Mouse (Mus musculus): ENCODE measurements around the gene C1qtnf3.

The C1qtnf3 gene

DNA sequence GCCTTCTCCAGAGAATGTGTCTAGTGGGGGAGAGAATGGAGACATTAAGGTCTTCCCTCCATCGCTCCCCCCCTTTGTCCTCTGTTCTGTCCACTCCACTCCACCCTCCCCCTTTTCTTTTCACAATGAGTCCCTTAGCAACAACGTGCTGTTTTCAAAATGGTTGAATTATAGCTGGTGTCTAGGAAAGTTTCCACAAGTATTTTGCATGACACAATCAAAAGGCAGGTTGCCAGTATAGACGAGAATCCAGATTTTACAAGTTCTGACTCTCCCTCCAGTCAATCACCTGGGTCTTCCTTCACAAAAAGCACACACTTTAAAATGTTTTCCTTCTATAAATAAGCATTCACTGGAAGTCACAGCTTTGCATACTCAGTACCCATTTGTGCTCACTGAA is 4.6 kb downstream of the C1qtnf3 start:
- no peak for DNase-seq (ENCODE audit: low read depth, low spot score)

DNA sequence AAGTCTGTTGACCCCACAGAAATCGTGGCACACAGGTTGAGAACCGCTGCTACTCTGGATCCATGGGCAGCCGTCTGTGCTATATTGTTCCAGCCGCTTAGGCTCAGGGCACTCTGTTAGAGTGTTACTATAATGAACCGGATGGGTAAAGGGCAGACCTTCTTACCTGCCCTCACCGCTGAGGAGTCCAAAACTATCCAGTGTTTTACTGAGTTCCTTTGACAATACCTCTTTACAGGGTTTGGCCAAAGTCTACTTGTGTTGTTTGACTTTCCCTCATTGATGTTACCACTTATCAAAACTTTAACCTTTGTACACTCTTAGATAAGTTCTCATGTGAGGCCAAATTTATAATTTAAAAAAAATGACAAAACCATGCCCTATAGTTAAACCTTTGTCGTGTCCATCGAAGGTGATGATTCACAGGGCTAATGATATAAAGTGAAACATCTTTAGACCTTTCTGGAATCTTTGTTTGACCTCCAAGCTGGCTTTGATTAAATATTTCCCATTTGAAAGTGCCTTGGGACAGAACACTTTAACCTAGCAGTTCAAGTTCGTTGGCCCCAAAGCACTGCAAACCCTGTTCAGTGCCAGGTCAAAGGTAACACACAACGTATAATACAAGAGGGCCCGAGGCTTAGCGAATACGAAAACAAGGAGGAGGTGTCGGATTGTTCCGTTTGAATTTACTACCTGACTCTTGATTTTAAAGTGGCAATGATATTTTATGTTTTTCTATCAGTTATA is 7.3 kb downstream of the C1qtnf3 start:
- no peak for DNase-seq (ENCODE audit: low read depth, low spot score)

DNA sequence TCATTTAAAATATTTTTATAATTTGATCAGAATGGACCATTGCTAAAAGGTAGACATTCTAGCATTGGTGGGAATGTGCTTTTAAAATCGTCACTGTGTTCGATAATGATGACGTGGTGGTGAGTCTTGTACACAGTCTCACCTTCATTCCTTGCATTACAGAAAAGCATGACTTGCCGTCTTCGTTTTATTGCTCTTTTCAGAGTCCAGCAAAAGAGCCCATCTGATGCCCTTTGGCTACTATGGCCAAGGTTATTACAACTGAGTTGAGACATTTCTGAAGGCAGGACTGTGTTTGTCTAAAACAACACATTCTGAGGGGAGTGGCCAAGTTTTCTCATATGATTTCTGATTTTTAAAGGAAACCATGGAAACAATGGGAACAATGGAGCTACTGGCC is 8.1 kb downstream of the C1qtnf3 start:
- no peak for DNase-seq (ENCODE audit: low read depth, low spot score)

DNA sequence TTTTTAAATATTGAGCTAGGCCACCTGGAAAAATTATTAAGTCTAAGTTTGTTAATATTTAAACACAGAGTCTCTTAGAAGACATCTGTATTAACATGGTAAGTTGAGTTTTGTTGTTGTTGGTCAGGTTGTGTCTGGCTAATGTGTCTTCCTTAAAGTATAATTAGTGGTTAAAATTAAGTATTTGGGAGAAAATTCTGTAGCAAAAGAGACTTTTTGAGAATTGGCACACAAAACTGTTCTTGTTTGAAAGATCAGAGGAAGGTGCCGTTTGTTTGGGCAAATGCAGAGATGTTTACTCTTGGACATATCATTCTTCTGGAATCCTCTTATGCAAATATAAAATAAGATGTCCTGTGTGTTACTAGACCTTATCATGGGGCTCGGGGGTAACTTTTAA is 10.5 kb downstream of the C1qtnf3 start:
- no peak for DNase-seq (ENCODE audit: low read depth, low spot score)

DNA sequence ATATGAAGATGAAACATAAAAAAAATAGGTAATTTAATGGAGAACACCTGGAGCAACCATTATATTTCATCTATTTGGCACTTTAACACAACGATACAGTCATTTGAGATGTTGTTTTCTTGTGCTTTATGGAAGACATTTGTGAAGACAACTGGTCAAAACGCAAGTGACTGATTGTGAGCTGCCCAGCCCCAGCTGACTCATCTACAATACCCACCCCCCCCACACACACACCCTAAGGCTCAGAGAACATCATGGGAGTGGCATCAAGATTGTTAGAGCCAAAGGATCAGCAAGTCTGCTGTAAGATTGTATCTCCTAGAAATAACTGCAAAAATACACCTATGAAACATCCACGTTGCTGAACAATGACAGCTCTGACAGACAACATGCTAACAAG is 17.3 kb downstream of the C1qtnf3 start:
- no peak for DNase-seq (ENCODE audit: low read depth, low spot score)

DNA sequence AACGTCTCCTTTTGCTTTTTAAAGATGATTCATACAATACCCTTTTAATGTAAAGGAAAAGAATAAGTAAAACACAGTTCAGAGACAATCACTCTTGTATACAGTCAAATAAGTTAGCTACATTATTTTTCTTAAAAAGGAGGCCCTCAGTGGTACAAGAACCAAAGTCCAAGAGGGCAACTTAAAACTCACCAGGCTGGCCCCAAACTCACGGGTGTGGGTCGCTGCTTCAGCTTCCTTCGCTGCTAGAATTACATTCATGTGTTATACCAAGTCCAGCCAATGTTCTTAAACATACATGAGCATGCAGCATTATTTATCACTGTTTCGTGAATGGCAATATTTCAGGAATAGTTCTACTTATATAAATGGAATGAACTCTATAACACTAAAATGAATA is 18.6 kb downstream of the C1qtnf3 start:
- DNase-seq (ENCODE audit: low read depth, low spot score): no peak

DNA sequence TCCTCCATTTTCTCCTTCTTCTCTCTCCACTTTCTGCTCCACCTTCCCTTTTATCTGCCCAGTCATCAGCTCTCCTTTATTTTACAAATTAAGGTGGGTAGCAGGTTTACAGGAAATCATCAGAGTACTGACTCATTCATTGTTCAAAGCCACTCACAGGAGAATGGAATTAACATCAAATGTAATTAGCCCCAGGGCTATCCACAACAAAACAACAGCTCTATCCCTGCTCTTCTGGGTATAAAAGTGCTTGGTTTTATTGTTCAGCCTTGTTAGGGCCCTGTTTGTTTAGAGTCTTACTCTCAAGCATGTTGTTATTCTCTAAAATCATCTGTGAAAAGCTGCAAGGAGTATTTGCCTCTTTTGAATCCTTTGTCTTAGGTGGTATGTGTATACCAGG is 25.0 kb downstream of the C1qtnf3 start:
- peak; percentile 81 for DNase-seq (ENCODE audit: low read depth, low spot score)

DNA sequence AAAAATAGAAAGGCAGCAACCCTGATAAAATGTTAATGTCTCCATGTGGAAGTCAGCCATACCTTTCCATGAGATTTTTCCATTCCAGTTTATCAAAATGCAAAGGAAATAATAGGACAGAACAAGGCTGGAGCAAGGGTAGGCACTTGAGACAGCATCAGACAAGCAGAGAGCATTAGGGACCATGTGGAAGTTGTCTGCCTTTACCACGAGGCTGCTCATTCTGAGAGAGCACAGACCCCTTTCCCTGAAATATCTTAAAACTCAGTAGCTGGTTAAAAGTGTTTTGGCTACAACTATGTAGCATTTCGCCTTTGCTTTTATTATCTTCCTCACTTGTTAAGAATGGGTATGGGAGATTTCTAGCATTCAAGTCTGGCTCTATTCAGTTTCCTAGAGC is 28.6 kb downstream of the C1qtnf3 start:
- DNase-seq (ENCODE audit: low read depth, low spot score): no peak

DNA sequence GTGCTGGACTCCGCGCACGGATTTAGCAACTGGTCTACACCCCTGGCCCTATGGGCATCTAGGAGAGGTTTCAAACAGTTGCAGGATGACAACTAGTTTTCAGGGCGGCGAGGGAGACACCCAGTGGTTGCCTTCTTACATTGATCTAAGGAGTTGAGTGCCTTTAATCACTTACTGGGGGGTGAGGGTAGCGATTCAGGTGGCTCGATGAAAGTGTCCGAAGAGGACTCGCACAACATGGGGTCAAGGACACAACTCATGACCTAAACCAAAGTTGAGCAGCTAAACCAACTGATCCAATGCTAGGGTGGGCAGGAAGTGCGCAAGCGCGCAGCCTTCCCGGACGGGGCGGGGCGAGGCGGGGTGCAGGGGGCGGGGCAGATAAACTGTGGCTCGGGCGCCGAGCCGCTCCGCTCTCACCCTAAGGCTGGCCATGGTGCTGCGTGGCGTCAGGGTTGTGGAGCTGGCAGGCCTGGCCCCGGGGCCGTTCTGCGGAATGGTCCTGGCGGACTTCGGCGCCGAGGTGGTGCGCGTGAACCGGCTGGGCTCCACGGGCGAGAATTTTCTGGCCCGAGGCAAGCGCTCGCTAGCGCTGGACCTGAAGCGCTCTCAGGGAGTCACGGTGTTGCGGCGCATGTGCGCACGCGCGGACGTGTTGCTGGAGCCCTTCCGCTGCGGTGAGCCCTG is 29.4 kb downstream of the C1qtnf3 start, which contains the start of gene Amacr:
Amacr (plus strand) TSS at position 380 of the 687 bp plus-strand sequence.
- DNase-seq (ENCODE audit: low read depth, low spot score): peak; percentile 89

DNA sequence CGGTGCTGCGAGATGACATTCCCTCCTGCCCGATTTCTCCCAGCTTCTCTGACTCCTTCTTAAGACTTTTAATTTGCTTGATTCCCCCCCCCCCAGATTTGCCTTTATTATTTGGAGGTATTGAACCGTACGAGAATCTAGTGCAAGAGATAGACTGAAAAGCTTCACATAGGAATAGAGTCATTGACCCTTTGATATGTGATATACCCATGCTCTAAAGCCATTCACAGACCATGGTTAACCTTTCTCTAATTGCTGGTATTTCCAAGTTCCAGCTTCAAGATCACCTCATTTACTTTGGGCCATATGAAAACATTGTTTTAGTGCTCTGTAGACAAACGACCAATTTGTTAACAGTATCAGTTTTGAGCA is 29.9 kb downstream of the C1qtnf3 start:
- DNase-seq (ENCODE audit: low read depth, low spot score): no peak

DNA sequence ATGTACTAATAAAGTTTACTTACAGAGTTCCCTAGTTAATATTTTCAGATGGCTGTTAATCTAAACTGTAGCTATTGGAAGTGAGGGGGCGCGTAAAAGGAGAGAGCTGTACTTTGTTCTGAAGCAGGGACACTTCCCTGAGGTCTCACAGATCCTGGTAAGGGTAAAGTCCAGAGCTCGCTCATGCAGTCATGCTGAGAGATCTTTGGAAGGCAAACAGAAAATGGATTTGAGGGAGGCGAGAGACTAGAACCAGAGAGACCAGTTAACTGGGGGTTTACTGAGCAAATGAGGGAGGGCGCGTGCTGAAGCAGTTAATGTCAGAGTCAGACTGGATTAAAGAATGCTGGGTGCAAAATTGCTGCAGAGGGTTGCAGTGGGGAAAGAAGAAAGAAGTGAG is 33.6 kb downstream of the C1qtnf3 start:
- no peak for DNase-seq (ENCODE audit: low read depth, low spot score)

DNA sequence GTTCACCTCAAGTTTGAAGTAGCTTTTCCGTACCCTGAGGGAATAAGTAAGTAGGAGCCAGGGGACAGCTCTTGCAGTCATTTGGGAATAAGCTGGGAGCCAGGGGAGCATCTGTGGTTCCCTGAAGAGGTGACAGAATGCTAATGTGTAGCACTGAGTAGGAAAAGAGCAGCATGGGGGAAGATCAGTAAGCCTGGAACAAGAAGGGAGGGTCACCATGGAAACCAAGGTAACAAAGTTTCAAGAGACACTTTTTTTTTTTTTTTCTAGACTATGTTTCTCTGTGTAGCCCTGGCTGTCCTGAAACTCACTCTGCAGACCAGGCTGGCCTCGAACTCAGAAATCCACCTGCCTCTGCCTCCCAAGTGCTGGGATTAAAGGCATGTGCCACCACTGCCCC is 34.3 kb downstream of the C1qtnf3 start:
- peak; percentile 53 for DNase-seq (ENCODE audit: low read depth, low spot score)

DNA sequence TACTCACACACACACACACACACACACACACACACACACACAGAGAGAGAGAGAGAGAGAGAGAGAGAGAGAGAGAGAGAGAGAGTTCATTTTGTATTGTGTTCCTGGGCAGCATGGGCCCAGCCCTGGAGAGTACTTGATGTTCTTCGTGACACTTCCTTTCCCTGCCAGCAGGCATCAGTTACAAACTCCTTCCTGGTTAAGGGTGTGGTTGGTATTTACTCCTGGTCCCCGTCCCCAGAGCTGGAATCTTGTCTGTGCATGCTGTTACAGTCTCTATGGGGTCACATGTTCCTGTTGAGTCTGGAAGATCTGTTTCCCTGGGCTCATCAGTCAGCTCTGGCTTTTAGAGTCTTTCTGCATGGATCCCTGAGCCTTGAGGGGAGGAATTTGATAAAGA is 38.3 kb downstream of the C1qtnf3 start:
- peak; percentile 71 for DNase-seq (ENCODE audit: low read depth, low spot score)

DNA sequence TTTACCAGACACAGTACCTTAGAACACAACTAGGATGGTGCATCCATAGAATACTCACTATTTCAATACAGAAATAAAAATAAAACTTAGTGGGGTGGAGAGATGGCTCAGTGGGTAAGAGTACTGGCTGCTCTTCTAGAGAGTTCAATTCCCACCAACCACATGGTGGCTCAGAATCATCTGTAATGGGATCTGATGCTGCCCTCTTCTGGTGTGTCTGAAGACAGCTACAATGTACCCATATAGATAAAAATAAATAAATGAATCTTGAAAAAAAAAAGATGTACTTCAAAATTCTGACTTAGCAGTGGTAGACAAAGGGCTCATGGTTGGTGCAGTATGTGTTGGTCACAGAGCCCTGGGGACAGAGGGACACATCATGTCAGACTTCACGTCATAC is 39.4 kb downstream of the C1qtnf3 start:
- no peak for DNase-seq (ENCODE audit: low read depth, low spot score)

DNA sequence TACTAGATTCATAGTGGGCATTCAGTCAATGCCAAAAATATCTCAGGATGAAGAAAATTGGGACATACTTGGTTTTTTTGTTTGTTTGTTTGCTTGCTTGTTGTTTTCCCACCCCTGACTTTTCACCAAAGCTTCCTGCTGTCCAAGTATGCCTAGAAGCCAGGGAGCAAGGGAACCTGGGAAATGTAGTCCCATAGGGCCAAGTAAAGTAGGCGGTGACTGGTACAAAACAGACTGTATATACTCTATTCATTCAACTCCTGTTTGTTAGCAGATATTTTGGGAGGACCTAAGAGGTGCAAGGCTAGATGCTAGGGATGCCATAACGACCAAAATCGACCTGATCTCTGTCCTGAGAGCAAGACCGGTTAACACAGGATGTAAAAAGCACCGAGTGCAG is 47.7 kb downstream of the C1qtnf3 start:
- peak; percentile 41 for DNase-seq (ENCODE audit: low read depth, low spot score)

DNA sequence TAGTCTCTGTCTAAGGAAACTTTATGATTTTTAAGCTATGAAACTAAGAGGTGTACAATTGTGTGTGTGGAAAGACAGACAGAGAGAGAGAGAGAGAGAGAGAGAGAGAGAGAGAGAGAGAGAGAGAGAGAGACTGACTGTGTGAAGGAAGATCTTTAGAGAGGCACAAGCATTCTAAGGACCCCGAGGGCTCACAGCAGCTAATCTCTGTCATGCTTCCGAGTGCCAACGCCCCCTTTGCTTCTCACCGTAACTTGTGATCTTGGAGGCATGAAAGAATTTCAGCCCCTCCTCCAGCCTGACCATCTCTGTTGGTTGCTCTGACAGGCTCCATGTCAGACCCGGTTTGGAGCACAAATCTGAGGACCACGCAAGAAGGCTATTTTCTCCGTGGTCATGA is 48.3 kb downstream of the C1qtnf3 start, which contains the start of gene Slc45a2:
Slc45a2 (plus strand) TSS at position 301 of the 400 bp plus-strand sequence.
- DNase-seq (ENCODE audit: low read depth, low spot score): peak; percentile 25

DNA sequence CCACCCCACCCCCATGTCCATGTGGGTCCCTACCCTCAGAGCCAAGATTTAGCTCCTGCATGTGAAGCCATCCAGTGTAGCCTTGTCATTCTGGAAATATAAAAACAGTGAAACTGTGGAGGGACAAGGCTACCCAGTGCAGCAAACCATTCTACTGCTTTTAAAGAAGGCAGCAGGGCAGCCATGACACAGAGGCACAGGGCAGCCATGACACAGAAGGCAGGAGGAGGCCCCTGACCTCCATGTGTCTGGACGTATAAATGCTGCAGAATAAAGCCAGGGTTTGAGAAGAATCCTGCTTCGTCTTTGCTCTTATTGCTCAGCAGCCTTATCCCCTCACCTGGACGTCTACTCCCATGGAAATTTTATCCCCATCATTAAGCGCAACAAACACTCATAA is 51.7 kb downstream of the C1qtnf3 start:
- DNase-seq (ENCODE audit: low read depth, low spot score): no peak

DNA sequence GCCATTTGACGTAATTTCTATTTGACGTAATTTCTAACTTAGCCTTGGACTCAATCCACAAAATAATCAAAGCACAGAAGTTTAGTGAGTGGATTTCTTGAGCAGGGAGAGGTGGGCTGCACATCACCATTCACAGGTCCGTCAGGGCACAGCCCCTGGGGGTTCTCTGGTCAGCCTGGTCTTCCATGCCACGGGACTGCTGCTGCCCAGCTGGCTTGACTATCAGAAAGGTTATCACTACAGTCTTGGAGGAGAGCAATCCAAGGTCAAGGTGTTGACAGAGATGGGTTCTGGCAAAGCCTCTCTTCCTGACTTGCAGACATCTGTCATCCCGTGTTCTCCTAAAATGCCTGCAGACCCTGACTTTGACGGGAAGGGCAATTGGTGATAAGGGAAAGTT is 52.5 kb downstream of the C1qtnf3 start:
- DNase-seq (ENCODE audit: low read depth, low spot score): no peak

DNA sequence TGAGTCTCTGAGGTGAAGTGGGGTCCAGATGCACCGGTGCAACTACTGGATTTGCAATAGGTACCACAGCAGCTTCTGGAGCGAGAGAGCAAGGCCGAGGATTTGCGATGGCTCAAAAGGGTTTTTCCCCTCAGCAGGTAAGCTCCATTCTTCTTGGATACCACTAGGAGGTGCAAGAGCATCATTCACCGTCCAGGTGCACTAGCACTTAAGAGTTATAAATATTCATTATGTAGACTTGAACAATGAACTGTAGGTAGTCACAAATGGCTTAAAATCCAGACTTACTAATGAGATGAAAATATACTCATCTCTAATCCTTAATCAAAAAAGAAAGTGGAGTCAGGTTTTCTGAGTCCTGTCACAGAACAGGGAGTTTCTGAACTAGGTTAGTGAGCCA is 56.6 kb downstream of the C1qtnf3 start:
- peak; percentile 52 for DNase-seq (ENCODE audit: low read depth, low spot score)

DNA sequence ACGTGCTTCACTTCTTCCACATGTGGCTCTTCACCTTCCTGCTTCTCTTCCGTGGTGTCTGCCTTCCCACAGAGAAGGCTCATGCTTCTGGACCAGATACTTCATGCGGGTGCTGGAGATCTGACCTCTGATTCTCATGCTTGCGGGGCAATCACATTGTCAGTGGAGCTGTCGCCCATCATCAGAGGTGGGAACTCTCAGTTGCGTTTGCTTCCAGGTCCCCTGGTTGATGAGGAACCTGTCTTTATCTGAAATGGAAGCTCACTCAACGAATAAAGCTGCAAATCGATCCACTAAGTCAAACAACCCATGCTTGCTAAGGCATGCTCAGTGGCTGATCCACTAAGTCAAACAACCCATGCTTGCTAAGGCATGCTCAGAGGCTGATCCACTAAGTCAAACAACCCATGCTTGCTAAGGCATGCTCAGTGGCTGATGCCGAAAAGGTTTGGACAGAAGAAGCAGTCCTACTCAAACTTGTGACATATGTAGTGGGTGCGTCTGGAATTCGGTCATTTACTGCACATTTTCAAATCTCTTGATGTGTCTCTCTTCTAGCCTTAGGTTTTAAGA is 58.9 kb downstream of the C1qtnf3 start:
- DNase-seq (ENCODE audit: low read depth, low spot score): no peak

DNA sequence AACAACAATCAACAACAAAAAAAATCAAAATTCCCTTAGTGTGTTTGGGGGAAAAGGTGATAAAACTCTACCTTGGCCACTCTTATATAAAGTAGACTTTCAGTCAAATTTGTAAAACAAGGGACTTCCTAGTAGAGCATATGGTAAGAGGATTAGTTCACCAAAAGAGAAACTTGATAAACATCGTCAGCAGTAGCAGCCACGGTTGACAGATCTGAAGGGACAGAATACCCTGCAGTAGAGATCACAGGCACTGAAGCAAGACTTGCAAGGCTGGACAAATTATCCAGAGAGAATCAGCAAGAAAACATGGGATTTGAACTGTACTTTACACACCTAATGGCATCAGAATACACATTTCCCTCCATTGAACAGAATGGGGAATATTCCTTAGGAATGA is 62.8 kb downstream of the C1qtnf3 start:
- no peak for DNase-seq (ENCODE audit: low read depth, low spot score)

DNA sequence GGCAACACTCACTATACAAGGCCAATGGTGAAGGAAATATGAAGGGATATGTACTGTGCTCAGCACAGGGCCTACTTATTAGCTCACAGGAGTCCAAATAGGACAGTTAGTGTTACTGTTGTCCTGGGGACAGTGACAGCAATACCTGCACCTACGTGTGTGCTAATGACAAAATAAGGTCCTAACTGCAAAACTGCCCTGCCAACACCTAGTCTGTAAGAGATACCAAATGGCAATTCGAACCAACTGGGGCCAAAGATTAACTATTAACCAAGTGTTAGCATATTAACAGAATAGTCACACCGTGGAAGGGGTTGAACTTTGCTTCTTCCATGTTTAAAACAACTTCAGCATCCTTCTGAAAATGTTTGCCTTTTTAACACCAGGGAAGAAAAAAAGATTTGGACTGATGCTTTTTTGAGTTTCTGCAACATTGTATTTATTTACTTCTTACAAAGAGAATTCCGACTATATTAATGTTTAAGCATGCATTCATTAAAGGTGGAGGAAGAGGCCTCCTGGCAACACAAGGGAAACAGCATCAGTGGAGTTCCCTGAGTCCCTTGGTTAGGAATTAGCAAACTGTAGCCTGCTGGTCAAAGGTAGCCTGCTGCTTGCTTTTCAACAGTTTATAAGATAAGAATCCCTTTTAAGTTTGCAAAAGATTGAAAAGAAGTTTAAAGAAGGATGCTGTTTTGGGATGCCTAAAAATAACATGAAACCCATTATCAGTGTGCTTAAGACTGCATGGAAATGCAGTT is 74.8 kb downstream of the C1qtnf3 start:
- DNase-seq (ENCODE audit: low read depth, low spot score): no peak
